Mouse (Mus musculus) stomach, embryonic 14.5 days (tissue): ENCODE measurements around the gene Mcm2. TPM values are rescaled to one million over a fixed set of nuclear protein-coding genes. Genes with fewer than 3 reads are reported as not detected.
A peak's percentile ranks its signal among the peaks of the same experiment; 100 is the strongest.

Source experiments
- ATAC-seq: fragments of 200-750 bp; cut with Nextera tagmentation; 2 replicates; pipeline ENCODE4 v1.8.0; 2017; ENCODE audit warnings: low read depth, moderate TSS enrichment; ENCODE audit not compliant: insufficient number of reproducible peaks, insufficient read depth, low FRiP score
- H3K27ac ChIP-seq: fragments of 300-500 bp; sonication (generic); 2 replicates; pipeline ENCODE4 v1.5.1; 2014; ENCODE audit warnings: mild to moderate bottlenecking, low read length, moderate library complexity, mixed read lengths
- H3K27me3 ChIP-seq: fragments of 300-500 bp; sonication (generic); 2 replicates; pipeline ENCODE4 v1.6.1; 2014; ENCODE audit warnings: low read length, control low read depth, mixed read lengths; ENCODE audit not compliant: control insufficient read depth, insufficient read depth
- H3K36me3 ChIP-seq: fragments of 300-500 bp; sonication (generic); 2 replicates; pipeline ENCODE4 v1.6.1; 2014; ENCODE audit warnings: mild to moderate bottlenecking, control low read depth, low read length, moderate library complexity, mixed read lengths; ENCODE audit not compliant: control insufficient read depth, insufficient read depth
- H3K4me1 ChIP-seq: fragments of 300-500 bp; sonication (generic); 2 replicates; pipeline ENCODE4 v1.6.1; 2014; ENCODE audit warnings: low read length, control low read depth, mixed read lengths; ENCODE audit not compliant: control insufficient read depth, insufficient read depth
- H3K4me2 ChIP-seq: fragments of 300-500 bp; sonication (generic); replicated peaks from 2 replicates; pipeline ENCODE4 v1.6.1; 2014; ENCODE audit warnings: low read depth, low read length, control low read depth
- H3K4me3 ChIP-seq: fragments of 300-500 bp; sonication (generic); 2 replicates; pipeline ENCODE4 v1.5.1; 2014; ENCODE audit warnings: low read depth, low read length, control low read depth
- H3K9ac ChIP-seq: fragments of 300-500 bp; sonication (generic); replicated peaks from 2 replicates; pipeline ENCODE4 v1.6.1; 2014; ENCODE audit warnings: low read depth, mild to moderate bottlenecking, control low read depth, low read length, moderate library complexity, mixed read lengths
- H3K9me3 ChIP-seq: fragments of 300-500 bp; sonication (generic); 2 replicates; pipeline ENCODE4 v1.6.1; 2016; ENCODE audit warnings: low read depth, low read length, control low read depth; ENCODE audit not compliant: control insufficient read depth
- WGBS: fragments of 180-500 bp; shearing (Covaris S2); extraction: QIAGEN DNeasy Blood & Tissue Kit; methylation state at CpG from one replicate; pipeline ENCODE4 v1.1.7; 2014; 5-methylcytosine and 5-hydroxymethylcytosine counted together
- polyA plus RNA-seq: library from polyadenylated mRNA; unstranded; fragments of >200 nt; fragmentation: Nextera tagmentation; extraction: Ambion mirVana; gene quantifications from 2 replicates; pipeline ENCODE4 v1.2.1, GENCODE M21; 2014

Gene Mcm2
- polyA plus RNA-seq, 1 experiment from 2014 or later = 114 TPM

- peaks cover 5% of the 10 kb centered on the region; the same call in 1 of the 2 replicates for H3K4me1 ChIP-seq
- ATAC-seq = no peak
- no peak overlapping the region for H3K4me3 ChIP-seq
- WGBS = 56% methylated on average over 5 of the region's 5 CpGs
- no peaks in the 10 kb centered on the region for H3K9me3 ChIP-seq
- H3K36me3 ChIP-seq = no peaks in the 10 kb centered on the region
- no peaks in the 10 kb centered on the region for H3K27me3 ChIP-seq
- H3K4me2 ChIP-seq = no peak overlapping the region
- H3K9ac ChIP-seq = no peak overlapping the region
- no peak overlapping the region for H3K27ac ChIP-seq
These were observed 40.1 kb upstream of the Mcm2 start for GRCm38 (mm10) chr6:88938664-88939055.

DNA sequence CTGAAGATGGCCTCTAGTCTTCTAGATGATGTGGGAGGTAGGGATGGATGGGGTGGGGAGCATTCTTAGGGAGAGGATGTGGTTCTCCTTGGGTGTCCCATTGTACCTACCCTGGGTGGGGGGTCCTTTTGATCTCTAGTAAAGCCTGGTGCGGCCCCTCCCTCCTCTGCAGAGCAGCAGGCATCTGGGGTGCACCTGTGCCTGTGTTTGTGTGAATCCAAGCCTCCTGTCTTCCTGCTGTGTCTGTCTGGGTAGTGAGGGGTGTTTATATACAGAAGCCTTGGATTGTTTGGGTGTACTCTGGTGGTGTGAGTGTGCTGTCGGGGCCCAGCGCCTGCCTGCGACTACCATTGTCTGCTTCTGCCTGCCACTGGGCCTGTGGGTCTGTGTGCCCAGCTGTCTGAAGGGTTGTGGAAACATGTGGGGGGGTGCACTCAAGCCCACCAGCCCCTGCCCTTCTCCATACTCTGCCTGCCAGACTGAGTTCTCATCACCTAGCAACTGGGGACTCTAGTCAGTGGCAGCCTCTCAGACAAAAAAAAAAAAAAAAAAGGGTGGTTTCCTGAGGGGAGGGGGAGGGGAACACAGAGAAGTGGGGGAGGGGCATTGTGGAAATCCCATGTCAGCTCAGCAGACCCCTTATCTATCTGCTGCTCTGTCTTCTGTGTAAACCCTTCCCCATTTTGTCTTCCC lies 39.5 kb upstream of the Mcm2 start:
- H3K4me2 ChIP-seq = no peak overlapping the region
- no peaks in the 10 kb centered on the region for H3K36me3 ChIP-seq
- peaks cover 5% of the 10 kb centered on the region; the same call in 1 of the 2 replicates for H3K4me1 ChIP-seq
- no peaks in the 10 kb centered on the region for H3K27me3 ChIP-seq
- H3K9me3 ChIP-seq = no peaks in the 10 kb centered on the region
- no peak overlapping the region for H3K9ac ChIP-seq
- no peak overlapping the region for H3K4me3 ChIP-seq
- H3K27ac ChIP-seq = no peak overlapping the region
- WGBS = 30% methylated on average over 4 of the region's 4 CpGs
- no peak for ATAC-seq

- no peak overlapping the region for H3K4me2 ChIP-seq
- H3K36me3 ChIP-seq = no peaks in the 10 kb centered on the region
- no peaks in the 10 kb centered on the region for H3K9me3 ChIP-seq
- ATAC-seq = no peak
- H3K27ac ChIP-seq = no peak overlapping the region
- H3K4me1 ChIP-seq = peaks cover 5% of the 10 kb centered on the region; the same call in 1 of the 2 replicates
- H3K27me3 ChIP-seq = no peaks in the 10 kb centered on the region
- WGBS = 50% methylated on average over 4 of the region's 4 CpGs
- no peak overlapping the region for H3K9ac ChIP-seq
- no peak overlapping the region for H3K4me3 ChIP-seq
These were observed 38.6 kb upstream of the Mcm2 start for GRCm38 (mm10) chr6:88937214-88937549.

- H3K36me3 ChIP-seq = no peaks in the 10 kb centered on the region
- H3K4me2 ChIP-seq = no peak overlapping the region
- no peak overlapping the region for H3K27ac ChIP-seq
- H3K4me3 ChIP-seq = no peak overlapping the region
- no peaks in the 10 kb centered on the region for H3K9me3 ChIP-seq
- H3K27me3 ChIP-seq = no peaks in the 10 kb centered on the region
- ATAC-seq = no peak
- peaks cover 5% of the 10 kb centered on the region; the same call in 1 of the 2 replicates for H3K4me1 ChIP-seq
- no peak overlapping the region for H3K9ac ChIP-seq
- 59% methylated on average over 13 of the region's 13 CpGs for WGBS
These were observed 38.0 kb upstream of the Mcm2 start for GRCm38 (mm10) chr6:88936342-88937213.

- Histone ChIP-seq H3K9me3 (no peaks in the 10 kb centered on the region), H3K27me3 (no peaks in the 10 kb centered on the region), H3K9ac (no peak overlapping the region), H3K27ac (no peak overlapping the region), H3K4me2 (no peak overlapping the region), H3K4me1 (peaks cover 5% of the 10 kb centered on the region; the same call in 1 of the 2 replicates), H3K4me3 (no peak overlapping the region), H3K36me3 (no peaks in the 10 kb centered on the region)
- no peak for ATAC-seq
- 13% methylated on average over 4 of the region's 4 CpGs for WGBS
These were observed 37.2 kb upstream of the Mcm2 start for GRCm38 (mm10) chr6:88935735-88936276.

DNA sequence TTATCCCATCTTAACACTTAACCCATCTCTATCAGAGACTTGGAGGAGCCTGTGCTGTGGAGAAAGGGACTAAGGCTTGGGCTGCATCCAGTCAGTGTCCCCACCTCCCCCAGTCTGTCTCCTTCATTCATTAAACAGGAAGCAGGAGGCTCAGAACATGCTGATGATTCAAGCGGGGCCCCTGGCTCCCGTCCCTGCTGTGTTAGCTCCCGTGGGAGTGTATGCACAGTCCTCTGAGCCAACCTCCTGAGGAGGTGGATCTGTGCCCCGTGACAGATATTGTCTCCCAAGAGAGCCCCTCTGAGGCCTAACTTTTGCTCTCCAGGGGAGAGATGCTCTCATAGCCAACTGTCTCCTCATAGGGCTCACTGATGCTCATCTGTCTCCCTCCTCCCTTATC lies 36.2 kb upstream of the Mcm2 start:
- H3K27ac ChIP-seq = no peak overlapping the region
- no peak overlapping the region for H3K4me2 ChIP-seq
- peaks cover 5% of the 10 kb centered on the region; the same call in 1 of the 2 replicates for H3K4me1 ChIP-seq
- no peaks in the 10 kb centered on the region for H3K9me3 ChIP-seq
- no peaks in the 10 kb centered on the region for H3K36me3 ChIP-seq
- H3K4me3 ChIP-seq = no peak overlapping the region
- H3K27me3 ChIP-seq = no peaks in the 10 kb centered on the region
- no peak for ATAC-seq
- 18% methylated on average over 4 of the region's 4 CpGs for WGBS
- 0 out of 2 replicates have a peak overlapping the region, but pooled peaks have one; percentile 3 for H3K9ac ChIP-seq

DNA sequence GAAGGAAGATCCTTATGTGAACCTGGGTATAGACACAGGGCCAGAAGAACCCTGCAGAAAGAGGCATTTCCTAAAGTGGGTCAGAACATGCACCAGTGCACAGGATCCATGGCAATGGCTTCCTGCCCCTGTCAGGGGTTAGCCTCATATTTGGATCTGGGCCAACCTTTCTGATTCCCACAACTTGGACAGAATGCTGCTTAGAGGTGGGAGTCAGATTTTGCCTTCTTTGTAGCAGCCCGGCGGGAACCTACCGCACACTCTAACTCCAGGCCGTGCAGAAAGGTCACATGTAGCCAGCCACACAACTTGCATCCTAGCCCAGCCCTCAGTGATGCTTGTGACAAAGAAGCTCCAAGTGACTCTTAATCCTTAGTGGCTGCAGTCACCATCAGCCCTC lies 35.6 kb upstream of the Mcm2 start:
- Histone ChIP-seq H3K9ac (no peak overlapping the region), H3K27ac (no peak overlapping the region), H3K9me3 (no peaks in the 10 kb centered on the region), H3K27me3 (no peaks in the 10 kb centered on the region), H3K4me2 (no peak overlapping the region), H3K4me1 (peaks cover 5% of the 10 kb centered on the region; the same call in 1 of the 2 replicates), H3K4me3 (no peak overlapping the region), H3K36me3 (no peaks in the 10 kb centered on the region)
- ATAC-seq = no peak
- WGBS = 58% methylated on average over 4 of the region's 4 CpGs

DNA sequence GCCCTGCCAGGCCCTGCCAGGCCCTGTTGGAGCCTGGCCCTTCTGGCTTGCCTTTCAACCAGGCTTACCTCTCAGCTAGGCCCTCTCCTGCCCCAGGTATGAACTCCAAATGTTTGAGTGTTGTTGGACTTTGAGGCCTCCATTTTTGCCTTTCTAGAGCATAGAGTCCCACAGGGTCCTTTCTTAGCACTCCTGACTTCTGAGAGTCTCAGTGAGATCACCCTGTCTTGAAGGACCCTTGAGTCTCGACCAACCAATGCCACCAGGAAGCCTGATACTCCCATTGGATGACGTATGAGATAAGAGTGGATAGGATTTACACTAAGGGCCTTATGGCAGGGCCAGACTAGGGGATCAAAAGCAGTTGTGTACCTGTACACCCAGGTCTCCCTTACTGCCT lies 32.9 kb upstream of the Mcm2 start:
- Histone ChIP-seq H3K27me3 (no peaks in the 10 kb centered on the region), H3K27ac (no peak overlapping the region), H3K9ac (no peak overlapping the region), H3K4me1 (peaks cover 14% of the 10 kb centered on the region; the same call in 1 of the 2 replicates), H3K9me3 (no peaks in the 10 kb centered on the region), H3K36me3 (no peaks in the 10 kb centered on the region), H3K4me2 (no peak overlapping the region), H3K4me3 (no peak overlapping the region)
- ATAC-seq = no peak
- 82% methylated on average over 2 of the region's 2 CpGs for WGBS
